Mouse (Mus musculus) spleen, embryonic (tissue): Measurements from ENCODE around the gene Vmn2r111.
"Not testable (repeated sequence)": the region's sequence is repeated elsewhere in the genome, so short reads cannot be mapped to it uniquely, and the experiment has no call there.

Experiments
- CTCF ChIA-PET: fragments of 350-600 bp; sonication (Branson Sonifier 250); formaldehyde crosslinking; loops from one replicate; lab custom pipeline; 2022; lab: Charles Lee

Gene Vmn2r111

DNA sequence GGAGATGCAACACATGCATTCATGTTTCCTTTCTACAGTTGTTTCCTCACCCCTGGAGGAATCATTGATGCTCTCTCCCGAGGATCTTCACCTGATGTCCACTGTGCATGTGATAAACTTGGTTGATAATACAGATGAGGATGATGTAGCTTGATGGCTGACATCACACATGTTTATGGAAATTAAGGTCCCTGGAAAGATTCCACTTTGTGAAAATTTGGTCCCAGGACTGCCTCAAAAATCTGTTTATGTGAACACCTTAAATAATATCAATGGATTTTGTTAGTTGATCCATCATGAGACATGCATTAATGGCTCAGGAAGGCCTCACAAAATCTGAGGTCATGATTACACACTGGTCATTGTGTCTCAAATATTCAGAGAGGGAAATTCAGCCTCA is at the start of gene Vmn2r111:
Vmn2r111 (minus strand) TSS at position 101 of the 400 bp plus-strand sequence.
- CTCF ChIA-PET = not testable (repeated sequence)

GRCm38 (mm10) chr17:22600651-22601050 is 27.4 kb upstream of the Vmn2r111 start, which contains the start of gene Vmn2r112:
TSS of gene Vmn2r112 (plus strand) at chr17:22600951.
- CTCF ChIA-PET = not testable (repeated sequence)

- CTCF ChIA-PET = not testable (repeated sequence)
These were observed 52.8 kb downstream of the Vmn2r111 start for GRCm38 (mm10) chr17:22520467-22520866.

- CTCF ChIA-PET = not testable (repeated sequence)
These were observed 53.2 kb downstream of the Vmn2r111 start for GRCm38 (mm10) chr17:22520037-22520436.

DNA sequence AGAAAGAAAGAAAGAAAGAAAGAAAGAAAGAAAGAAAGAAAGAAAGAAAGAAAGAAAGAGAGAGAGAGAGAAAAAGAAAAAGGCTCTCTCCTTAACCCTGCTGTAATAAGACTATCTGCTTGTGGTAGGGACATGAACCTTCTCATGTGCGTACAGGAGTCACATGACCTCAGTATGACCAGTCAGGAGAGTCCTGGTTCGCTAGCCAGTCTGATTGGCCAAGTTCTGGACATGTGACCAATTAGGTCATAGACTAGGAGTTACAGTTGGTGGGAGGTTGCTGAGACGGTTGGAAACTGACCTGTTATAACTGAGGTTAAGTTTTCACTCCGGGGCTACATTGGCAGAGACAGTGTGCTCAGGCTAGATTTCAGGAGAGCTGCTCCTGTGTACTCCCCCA is 76.2 kb downstream of the Vmn2r111 start:
- CTCF ChIA-PET = no interaction called here
